Mouse (Mus musculus): ENCODE data around the gene Zfp160. TPM values are rescaled to one million over a fixed set of nuclear protein-coding genes. Genes with fewer than 3 reads are reported as not detected.
"Not testable (repeated sequence)": the region's sequence is repeated elsewhere in the genome, so short reads cannot be mapped to it uniquely, and the experiment has no call there.

Gene Zfp160
- polyA plus RNA-seq, 1 experiment, result 3.2 TPM

- no peaks in the 10 kb centered on the region for H3K4me1 ChIP-seq (ENCODE audit: control insufficient read depth, insufficient read depth, low read length)
- TF ChIP-seq CTCF (IDR thresholded peaks at IDR 0.05; ENCODE audit: control insufficient read depth, insufficient read depth, insufficient replicate concordance, low read depth, low read length) (no peak), POLR2A (IDR thresholded peaks at IDR 0.05; ENCODE audit: control insufficient read depth, low read depth, low read length) (no peak)
- no peak overlapping the region for H3K27ac ChIP-seq (ENCODE audit: control insufficient read depth, insufficient read depth, low read depth, low read length)
- H3K36me3 ChIP-seq (ENCODE audit: control insufficient read depth, insufficient read depth, low read length), result no peaks in the 10 kb centered on the region
- no peaks in the 10 kb centered on the region for H3K27me3 ChIP-seq (ENCODE audit: control insufficient read depth, insufficient read depth, low read length)
- no peak overlapping the region for H3K4me3 ChIP-seq (ENCODE audit: control insufficient read depth, low read depth, low read length)
Measured at GRCm38 (mm10) chr17:21018410-21019080, 9.8 kb downstream of the Zfp160 start.

DNA sequence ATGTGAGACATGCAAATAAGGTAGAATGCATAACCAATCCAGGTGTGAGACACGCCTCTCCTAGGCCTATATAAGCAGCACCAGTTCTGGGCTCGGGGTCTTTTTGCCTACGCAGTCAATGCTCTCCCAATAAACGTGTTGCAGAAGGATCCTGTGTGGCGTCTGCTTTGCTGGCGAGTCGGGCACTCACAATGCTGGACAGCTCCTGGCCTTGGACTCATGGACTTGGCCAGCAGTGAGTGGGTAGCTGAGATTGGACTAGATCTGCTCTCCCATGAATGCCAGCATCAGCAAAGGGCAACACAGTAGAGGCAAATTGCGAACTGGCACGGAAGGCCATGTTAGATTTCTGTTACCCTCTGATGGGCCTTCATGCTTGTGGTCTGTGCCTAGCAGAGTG, 39.3 kb downstream of the Zfp160 start:
- H3K27me3 ChIP-seq (ENCODE audit: control insufficient read depth, insufficient read depth, low read length); H3K27ac ChIP-seq (ENCODE audit: control insufficient read depth, insufficient read depth, low read depth, low read length); H3K36me3 ChIP-seq (ENCODE audit: control insufficient read depth, insufficient read depth, low read length); H3K4me3 ChIP-seq (ENCODE audit: control insufficient read depth, low read depth, low read length); H3K4me1 ChIP-seq (ENCODE audit: control insufficient read depth, insufficient read depth, low read length): not testable (repeated sequence)

GRCm38 (mm10) chr17:21050901-21051300, 42.2 kb downstream of the Zfp160 start:
- Histone ChIP-seq H3K4me1 (ENCODE audit: control insufficient read depth, insufficient read depth, low read length) (no peaks in the 10 kb centered on the region), H3K36me3 (ENCODE audit: control insufficient read depth, insufficient read depth, low read length) (no peaks in the 10 kb centered on the region), H3K4me3 (ENCODE audit: control insufficient read depth, low read depth, low read length) (no peak overlapping the region), H3K27me3 (ENCODE audit: control insufficient read depth, insufficient read depth, low read length) (no peaks in the 10 kb centered on the region), H3K27ac (ENCODE audit: control insufficient read depth, insufficient read depth, low read depth, low read length) (no peak overlapping the region)
- TF ChIP-seq CTCF (IDR thresholded peaks at IDR 0.05; ENCODE audit: control insufficient read depth, insufficient read depth, insufficient replicate concordance, low read depth, low read length) (no peak), POLR2A (IDR thresholded peaks at IDR 0.05; ENCODE audit: control insufficient read depth, low read depth, low read length) (no peak)

DNA sequence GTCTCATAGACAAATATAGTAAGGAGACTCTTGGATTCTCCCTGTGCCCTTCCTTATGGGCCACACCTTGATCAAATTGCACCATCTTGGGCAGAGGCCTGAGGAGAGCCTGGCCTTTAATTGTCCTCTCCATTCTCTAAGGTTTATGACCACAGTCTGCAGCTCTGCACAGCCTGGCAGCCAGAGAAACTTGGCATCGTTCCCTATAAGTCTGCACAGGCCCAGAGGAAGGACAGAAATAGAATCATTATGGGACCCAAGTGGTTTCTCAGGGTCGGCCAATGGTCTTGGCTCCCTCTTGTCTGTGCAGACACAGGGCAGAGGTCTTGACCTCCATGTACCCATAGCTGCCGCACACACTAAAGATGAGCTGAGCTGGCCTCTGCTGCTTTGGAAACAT, 42.6 kb downstream of the Zfp160 start:
- H3K4me3 ChIP-seq (ENCODE audit: control insufficient read depth, low read depth, low read length); H3K36me3 ChIP-seq (ENCODE audit: control insufficient read depth, insufficient read depth, low read length); H3K27me3 ChIP-seq (ENCODE audit: control insufficient read depth, insufficient read depth, low read length); H3K27ac ChIP-seq (ENCODE audit: control insufficient read depth, insufficient read depth, low read depth, low read length); H3K4me1 ChIP-seq (ENCODE audit: control insufficient read depth, insufficient read depth, low read length): not testable (repeated sequence)

- not testable (repeated sequence) for H3K4me3 ChIP-seq (ENCODE audit: control insufficient read depth, low read depth, low read length); H3K4me1 ChIP-seq (ENCODE audit: control insufficient read depth, insufficient read depth, low read length); H3K27me3 ChIP-seq (ENCODE audit: control insufficient read depth, insufficient read depth, low read length); H3K27ac ChIP-seq (ENCODE audit: control insufficient read depth, insufficient read depth, low read depth, low read length); H3K36me3 ChIP-seq (ENCODE audit: control insufficient read depth, insufficient read depth, low read length)
Measured at GRCm38 (mm10) chr17:21051919-21052318, 43.2 kb downstream of the Zfp160 start.

DNA sequence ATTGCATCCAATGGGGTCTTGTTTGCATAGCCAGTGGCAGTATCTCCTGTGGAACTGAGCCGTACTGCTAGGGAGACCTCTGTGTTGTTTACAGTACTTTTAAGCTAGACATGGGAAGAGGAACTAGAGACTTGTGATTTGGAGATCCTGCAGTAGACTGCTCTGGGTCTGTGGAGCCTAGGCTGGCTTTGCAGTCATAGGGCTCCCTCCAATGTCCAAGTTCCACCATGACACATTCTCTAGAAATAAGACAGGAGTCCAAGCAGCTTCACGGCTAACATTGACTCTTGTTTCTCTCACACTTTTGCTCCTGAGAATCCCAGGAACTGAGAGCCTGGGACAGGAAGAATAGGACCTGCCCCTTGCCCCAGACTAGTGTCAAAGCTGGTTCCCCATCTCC, 44.6 kb downstream of the Zfp160 start:
- no peak overlapping the region for H3K4me3 ChIP-seq (ENCODE audit: control insufficient read depth, low read depth, low read length)
- no peaks in the 10 kb centered on the region for H3K27me3 ChIP-seq (ENCODE audit: control insufficient read depth, insufficient read depth, low read length)
- no peaks in the 10 kb centered on the region for H3K4me1 ChIP-seq (ENCODE audit: control insufficient read depth, insufficient read depth, low read length)
- no peak overlapping the region for H3K27ac ChIP-seq (ENCODE audit: control insufficient read depth, insufficient read depth, low read depth, low read length)
- TF ChIP-seq POLR2A (IDR thresholded peaks at IDR 0.05; ENCODE audit: control insufficient read depth, low read depth, low read length) (no peak), CTCF (IDR thresholded peaks at IDR 0.05; ENCODE audit: control insufficient read depth, insufficient read depth, insufficient replicate concordance, low read depth, low read length) (no peak)
- no peaks in the 10 kb centered on the region for H3K36me3 ChIP-seq (ENCODE audit: control insufficient read depth, insufficient read depth, low read length)

DNA sequence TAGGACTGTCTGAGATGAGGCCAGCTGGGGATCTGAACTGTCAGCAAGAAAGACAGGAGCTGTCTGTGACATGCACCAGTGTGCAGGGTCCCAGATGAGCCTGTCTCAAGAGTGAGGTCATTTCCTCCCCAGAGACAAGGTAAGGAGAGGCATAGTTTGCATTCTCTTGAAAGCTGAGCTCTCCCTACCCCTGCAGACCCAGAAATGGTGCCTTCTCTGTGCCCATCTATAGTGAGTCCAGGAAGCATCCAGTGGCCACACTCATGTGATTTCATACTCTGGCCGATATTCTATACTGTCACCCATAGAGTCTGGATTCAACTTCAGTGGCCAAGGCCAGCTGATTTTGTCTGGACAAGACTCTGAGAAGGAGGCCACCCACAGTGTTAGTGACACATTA, 46.4 kb downstream of the Zfp160 start:
- not testable (repeated sequence) for H3K4me3 ChIP-seq (ENCODE audit: control insufficient read depth, low read depth, low read length); H3K36me3 ChIP-seq (ENCODE audit: control insufficient read depth, insufficient read depth, low read length); H3K4me1 ChIP-seq (ENCODE audit: control insufficient read depth, insufficient read depth, low read length); H3K27me3 ChIP-seq (ENCODE audit: control insufficient read depth, insufficient read depth, low read length); H3K27ac ChIP-seq (ENCODE audit: control insufficient read depth, insufficient read depth, low read depth, low read length)

DNA sequence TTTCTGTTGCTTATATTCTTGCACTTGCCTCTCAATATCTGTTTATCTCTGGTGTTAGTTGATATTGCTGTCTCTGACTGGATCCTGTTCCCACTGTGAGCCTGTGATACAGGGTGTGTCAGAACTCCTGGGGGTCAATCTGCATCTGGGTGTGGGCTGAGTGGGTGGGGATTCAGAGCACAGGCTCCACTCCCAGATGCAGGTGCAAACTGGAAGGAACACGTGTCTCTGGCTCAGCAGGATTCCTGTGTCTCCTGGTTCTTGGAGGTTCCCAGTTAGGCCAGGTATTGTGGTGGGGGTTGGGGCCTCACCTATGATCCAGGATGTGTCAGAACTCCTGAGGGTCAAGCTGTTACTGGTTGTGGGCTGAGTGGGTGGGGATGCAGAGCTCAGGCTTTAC, 56.8 kb downstream of the Zfp160 start:
- Histone ChIP-seq H3K4me1 (ENCODE audit: control insufficient read depth, insufficient read depth, low read length) (no peaks in the 10 kb centered on the region), H3K36me3 (ENCODE audit: control insufficient read depth, insufficient read depth, low read length) (no peaks in the 10 kb centered on the region), H3K27ac (ENCODE audit: control insufficient read depth, insufficient read depth, low read depth, low read length) (no peak overlapping the region), H3K4me3 (ENCODE audit: control insufficient read depth, low read depth, low read length) (no peak overlapping the region), H3K27me3 (ENCODE audit: control insufficient read depth, insufficient read depth, low read length) (no peaks in the 10 kb centered on the region)
- no peak for TF ChIP-seq POLR2A (IDR thresholded peaks at IDR 0.05; ENCODE audit: control insufficient read depth, low read depth, low read length)
- no peak for TF ChIP-seq CTCF (IDR thresholded peaks at IDR 0.05; ENCODE audit: control insufficient read depth, insufficient read depth, insufficient replicate concordance, low read depth, low read length)
